Mouse (Mus musculus): ENCODE results near the gene Slc16a12.

- TF ChIP-seq CTCF (conservative IDR thresholded peaks at IDR 0.05; ENCODE audit: insufficient read depth, insufficient read length, low read depth, low read length), result no peak
- no peak for TF ChIP-seq POLR2A (IDR thresholded peaks at IDR 0.05; ENCODE audit: low read depth, low read length)
Measured at GRCm38 (mm10) chr19:34746688-34747504, at the start of gene Slc16a12.
